Mouse (Mus musculus): Measurements from ENCODE around the gene Kcnab1.

DNA sequence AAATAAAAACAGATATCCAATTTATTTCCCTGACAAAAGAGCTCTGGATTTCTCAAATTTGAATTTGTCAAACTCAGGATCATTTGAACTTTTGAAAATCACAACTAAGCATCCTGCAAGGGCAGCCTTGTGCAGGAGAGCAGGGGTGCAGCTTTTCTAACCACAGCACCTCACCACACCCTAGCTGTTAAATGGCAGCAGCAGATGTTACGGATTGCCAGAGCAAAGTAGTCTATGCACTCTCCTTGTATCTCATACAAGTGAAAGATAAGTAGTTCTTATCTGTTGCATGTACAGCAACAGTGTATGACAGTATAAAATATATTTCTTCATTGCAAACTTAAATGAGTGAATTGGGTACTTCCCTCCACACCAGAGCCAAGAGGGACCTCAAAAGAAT lies 20.4 kb downstream of the Kcnab1 start:
- TF ChIP-seq CTCF (IDR thresholded peaks at IDR 0.05; ENCODE audit: extremely low read depth, insufficient read length, insufficient replicate concordance, low read depth, low read length) (no peak), POLR2A (IDR thresholded peaks at IDR 0.05; ENCODE audit: low read depth, low read length) (no peak)
